Mouse (Mus musculus): ENCODE results near the gene Commd3. TPM values are rescaled to one million over a fixed set of nuclear protein-coding genes. Genes with fewer than 3 reads are reported as not detected.

Commd3 gene
- total and polyA plus RNA-seq, 2 experiments from 2014 or later = 139 to 193 TPM

GRCm38 (mm10) chr2:18693491-18693870 is 21.3 kb downstream of the Commd3 start:
- Histone ChIP-seq H3K9ac (replicated peaks; ENCODE audit: low read length, poor library complexity, severe bottlenecking) (no peak overlapping the region), H3K9me3 (ENCODE audit: low read length) (no peaks in the 10 kb centered on the region), H3K4me1 (ENCODE audit: insufficient read depth, low read length) (peaks cover 10% of the 10 kb centered on the region; the same call in 1 of the 2 replicates), H3K27ac (ENCODE audit: low read depth, low read length) (no peak overlapping the region), H3K4me3 (ENCODE audit: low read depth, low read length) (peak overlapping the region; percentile 44), H3K27me3 (ENCODE audit: insufficient read depth, low read length) (peaks cover 52% of the 10 kb centered on the region), H3K36me3 (ENCODE audit: insufficient read depth, low read length) (no peaks in the 10 kb centered on the region), H3K4me2 (ENCODE audit: low read depth, low read length, poor library complexity, severe bottlenecking) (peak overlapping the region; percentile 66)
- 1% methylated on average over 5 of the region's 5 CpGs for WGBS
- DNase-seq (ENCODE audit: low spot score) = no peak
- TF ChIP-seq CTCF (IDR thresholded peaks at IDR 0.05) = no peak
- ATAC-seq (ENCODE audit: low FRiP score) = no peak

GRCm38 (mm10) chr2:18693871-18694610 is 21.9 kb downstream of the Commd3 start, which contains the start of gene Spag6:
Spag6 (plus strand) TSS chr2:18694032.
- H3K27me3 ChIP-seq (ENCODE audit: insufficient read depth, low read length) = peaks cover 52% of the 10 kb centered on the region
- DNase-seq (ENCODE audit: low spot score) (peak; percentile 47), ATAC-seq (ENCODE audit: low FRiP score) (peak; percentile 57)
- peak within 1 kb of the TSS; percentile 44 for H3K4me3 ChIP-seq (ENCODE audit: low read depth, low read length)
- H3K9ac ChIP-seq (replicated peaks; ENCODE audit: low read length, poor library complexity, severe bottlenecking) = peak within 1 kb of the TSS; percentile 45; the same call in 1 of the 2 replicates
- no peaks in the 10 kb centered on the region for H3K9me3 ChIP-seq (ENCODE audit: low read length)
- peaks cover 10% of the 10 kb centered on the region; the same call in 1 of the 2 replicates for H3K4me1 ChIP-seq (ENCODE audit: insufficient read depth, low read length)
- H3K27ac ChIP-seq (ENCODE audit: low read depth, low read length) = no peak within 1 kb of the TSS
- peak within 1 kb of the TSS; percentile 66 for H3K4me2 ChIP-seq (ENCODE audit: low read depth, low read length, poor library complexity, severe bottlenecking)
- TF ChIP-seq CTCF (IDR thresholded peaks at IDR 0.05) = no peak
- H3K36me3 ChIP-seq (ENCODE audit: insufficient read depth, low read length) = no peaks in the 10 kb centered on the region
- under 1% methylated on average over 58 of the region's 61 CpGs for WGBS

GRCm38 (mm10) chr2:18694611-18694950 is 22.4 kb downstream of the Commd3 start:
- peaks cover 6% of the 10 kb centered on the region; the same call in 1 of the 2 replicates for H3K4me1 ChIP-seq (ENCODE audit: insufficient read depth, low read length)
- H3K4me2 ChIP-seq (ENCODE audit: low read depth, low read length, poor library complexity, severe bottlenecking) = peak overlapping the region; percentile 66
- no peaks in the 10 kb centered on the region for H3K9me3 ChIP-seq (ENCODE audit: low read length)
- no peaks in the 10 kb centered on the region for H3K36me3 ChIP-seq (ENCODE audit: insufficient read depth, low read length)
- no peak overlapping the region for H3K9ac ChIP-seq (replicated peaks; ENCODE audit: low read length, poor library complexity, severe bottlenecking)
- peak overlapping the region; percentile 44 for H3K4me3 ChIP-seq (ENCODE audit: low read depth, low read length)
- no peak overlapping the region for H3K27ac ChIP-seq (ENCODE audit: low read depth, low read length)
- DNase-seq (ENCODE audit: low spot score) (no peak), ATAC-seq (ENCODE audit: low FRiP score) (no peak)
- 0% methylated on average over 20 of the region's 20 CpGs for WGBS
- peaks cover 53% of the 10 kb centered on the region for H3K27me3 ChIP-seq (ENCODE audit: insufficient read depth, low read length)
- TF ChIP-seq CTCF (IDR thresholded peaks at IDR 0.05) = no peak

- Histone ChIP-seq H3K27me3 (ENCODE audit: insufficient read depth, low read length) (peaks cover 57% of the 10 kb centered on the region), H3K27ac (ENCODE audit: low read depth, low read length) (no peak overlapping the region), H3K36me3 (ENCODE audit: insufficient read depth, low read length) (no peaks in the 10 kb centered on the region), H3K4me3 (ENCODE audit: low read depth, low read length) (no peak overlapping the region), H3K4me2 (ENCODE audit: low read depth, low read length, poor library complexity, severe bottlenecking) (no peak overlapping the region), H3K9ac (replicated peaks; ENCODE audit: low read length, poor library complexity, severe bottlenecking) (no peak overlapping the region), H3K4me1 (ENCODE audit: insufficient read depth, low read length) (peaks cover 6% of the 10 kb centered on the region; the same call in 1 of the 2 replicates), H3K9me3 (ENCODE audit: low read length) (no peaks in the 10 kb centered on the region)
- WGBS = 2% methylated on average over 8 of the region's 8 CpGs
- DNase-seq (ENCODE audit: low spot score) = no peak
- ATAC-seq (ENCODE audit: low FRiP score) = no peak
- no peak for TF ChIP-seq CTCF (IDR thresholded peaks at IDR 0.05)
These were observed 23.0 kb downstream of the Commd3 start for GRCm38 (mm10) chr2:18695163-18695562.

GRCm38 (mm10) chr2:18695629-18696150 is 23.5 kb downstream of the Commd3 start:
- H3K36me3 ChIP-seq (ENCODE audit: insufficient read depth, low read length) = no peaks in the 10 kb centered on the region
- TF ChIP-seq CTCF (IDR thresholded peaks at IDR 0.05) = no peak
- no peaks in the 10 kb centered on the region for H3K9me3 ChIP-seq (ENCODE audit: low read length)
- H3K9ac ChIP-seq (replicated peaks; ENCODE audit: low read length, poor library complexity, severe bottlenecking) = no peak overlapping the region
- no peak for ATAC-seq (ENCODE audit: low FRiP score)
- WGBS = 4% methylated on average over 7 of the region's 7 CpGs
- no peak overlapping the region for H3K27ac ChIP-seq (ENCODE audit: low read depth, low read length)
- H3K27me3 ChIP-seq (ENCODE audit: insufficient read depth, low read length) = peaks cover 57% of the 10 kb centered on the region
- H3K4me2 ChIP-seq (ENCODE audit: low read depth, low read length, poor library complexity, severe bottlenecking) = no peak overlapping the region
- H3K4me3 ChIP-seq (ENCODE audit: low read depth, low read length) = no peak overlapping the region
- peaks cover 6% of the 10 kb centered on the region; the same call in 1 of the 2 replicates for H3K4me1 ChIP-seq (ENCODE audit: insufficient read depth, low read length)
- no peak for DNase-seq (ENCODE audit: low spot score)

- no peak for ATAC-seq (ENCODE audit: low FRiP score)
- no peak overlapping the region for H3K9ac ChIP-seq (replicated peaks; ENCODE audit: low read length, poor library complexity, severe bottlenecking)
- H3K4me3 ChIP-seq (ENCODE audit: low read depth, low read length) = no peak overlapping the region
- no peak overlapping the region for H3K27ac ChIP-seq (ENCODE audit: low read depth, low read length)
- peaks cover 6% of the 10 kb centered on the region; the same call in 1 of the 2 replicates for H3K4me1 ChIP-seq (ENCODE audit: insufficient read depth, low read length)
- no peaks in the 10 kb centered on the region for H3K36me3 ChIP-seq (ENCODE audit: insufficient read depth, low read length)
- H3K9me3 ChIP-seq (ENCODE audit: low read length) = no peaks in the 10 kb centered on the region
- no peak for DNase-seq (ENCODE audit: low spot score)
- WGBS = 5% methylated on average over 4 of the region's 4 CpGs
- TF ChIP-seq CTCF (IDR thresholded peaks at IDR 0.05) = no peak
- H3K4me2 ChIP-seq (ENCODE audit: low read depth, low read length, poor library complexity, severe bottlenecking) = no peak overlapping the region
- H3K27me3 ChIP-seq (ENCODE audit: insufficient read depth, low read length) = peaks cover 54% of the 10 kb centered on the region
These were observed 25.5 kb downstream of the Commd3 start for GRCm38 (mm10) chr2:18697591-18698244.
